Mouse (Mus musculus): ENCODE data around the gene Psme2. TPM values are rescaled to one million over a fixed set of nuclear protein-coding genes. Genes with fewer than 3 reads are reported as not detected.

Gene Psme2
- total RNA-seq, 2 experiments from 2014 or later: 90.7 to 132 TPM

DNA sequence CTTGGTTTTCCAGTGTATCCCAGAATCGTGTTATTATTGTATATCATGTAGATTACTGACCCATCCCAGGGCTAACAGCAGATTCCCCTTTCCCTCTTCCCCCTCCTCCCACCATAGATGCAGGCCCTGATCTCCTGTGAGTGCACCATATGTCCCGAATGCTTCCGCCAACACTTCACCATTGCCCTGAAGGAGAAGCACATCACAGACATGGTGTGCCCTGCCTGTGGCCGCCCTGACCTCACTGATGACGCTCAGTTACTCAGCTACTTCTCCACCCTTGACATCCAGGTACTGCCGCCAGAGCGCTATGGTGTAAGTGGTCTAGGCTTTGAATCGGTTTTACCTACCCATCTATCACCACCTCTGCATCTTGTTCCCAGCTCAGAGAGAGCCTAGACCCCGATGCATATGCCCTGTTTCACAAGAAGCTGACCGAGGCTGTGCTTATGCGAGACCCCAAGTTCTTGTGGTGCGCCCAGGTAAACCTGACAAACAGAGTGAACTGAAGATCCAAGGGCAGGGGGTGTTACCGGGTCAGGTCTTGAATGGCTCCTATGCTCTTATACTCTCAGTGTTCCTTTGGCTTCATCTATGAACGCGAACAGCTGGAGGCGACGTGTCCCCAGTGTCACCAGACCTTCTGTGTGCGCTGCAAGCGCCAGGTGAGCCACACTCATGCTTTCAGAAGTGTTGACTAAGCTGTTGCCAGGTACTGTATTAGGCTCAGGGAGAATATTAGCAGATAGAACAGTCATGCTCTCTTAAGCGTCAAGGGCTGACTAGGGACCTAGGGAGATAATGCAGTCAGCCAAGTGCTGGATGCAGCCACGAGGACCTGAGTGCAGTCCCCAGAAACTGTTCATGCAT lies 7.8 kb upstream of the Psme2 start:
- DNase-seq: no peak
- intact Hi-C loops (cut with DNase I): no loop called here

DNA sequence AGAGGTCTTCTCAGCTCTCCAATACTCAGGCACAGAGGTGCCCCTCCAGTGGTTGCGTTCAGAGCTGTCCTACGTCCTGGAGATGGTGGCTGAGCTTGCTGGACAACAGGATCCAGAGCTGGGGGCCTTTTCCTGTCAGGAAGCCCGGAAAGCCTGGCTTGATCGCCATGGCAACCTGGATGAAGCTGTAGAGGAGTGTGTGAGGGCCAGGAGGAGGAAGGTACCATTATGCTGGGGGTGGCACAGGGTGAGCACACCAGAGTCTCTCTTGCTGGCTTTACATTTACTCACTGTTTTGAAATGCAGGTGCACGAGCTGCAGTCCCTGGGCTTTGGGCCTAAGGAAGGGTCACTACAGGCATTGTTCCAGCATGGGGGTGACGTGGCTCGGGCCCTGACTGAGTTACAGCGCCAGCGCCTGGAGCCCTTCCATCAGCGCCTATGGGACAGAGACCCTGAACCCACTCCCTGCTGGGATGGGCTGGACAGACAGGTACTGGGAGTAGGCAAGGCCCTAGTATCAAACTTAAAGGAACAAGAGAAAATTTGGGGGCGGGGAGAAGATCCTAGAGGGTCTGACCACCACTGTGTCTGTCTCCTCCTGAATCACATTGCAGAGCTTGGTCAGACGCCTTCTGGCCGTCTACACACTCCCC lies 5.2 kb upstream of the Psme2 start:
- intact Hi-C loops (cut with DNase I): no loop called here
- no peak for DNase-seq

GRCm38 (mm10) chr14:55592226-55592625 lies 1.3 kb upstream of the Psme2 start:
- DNase-seq: peak in 1 of 2 experiments; percentile 19
- intact Hi-C loops (cut with DNase I): no loop called here

DNA sequence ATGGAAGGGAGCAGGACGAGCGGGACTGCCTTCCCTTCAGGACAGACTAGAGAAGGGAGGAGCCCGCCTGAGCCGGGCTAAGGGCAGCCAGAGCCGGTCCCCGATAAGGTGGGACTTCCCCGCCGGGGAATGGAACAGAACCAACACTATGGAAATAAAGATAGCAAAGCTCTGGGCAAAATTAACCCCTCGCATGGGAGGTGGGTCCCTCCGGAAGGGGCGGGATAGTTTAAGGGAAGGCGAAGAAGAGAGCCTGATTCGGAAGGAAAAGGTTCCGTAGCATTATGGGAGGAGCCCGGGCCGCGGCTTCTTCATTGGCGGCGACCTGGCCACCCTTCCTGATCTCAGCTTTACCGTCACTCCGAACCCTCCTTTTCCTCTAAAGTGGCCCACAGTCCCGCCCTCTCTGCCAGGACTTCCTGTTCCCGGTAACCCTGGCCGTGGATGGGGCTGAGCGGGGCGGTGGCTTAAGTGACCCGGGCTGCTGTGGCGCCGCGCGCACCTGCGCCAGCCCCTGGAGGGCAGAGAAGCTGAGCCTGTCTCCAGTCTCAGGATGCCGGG lies 498 bp upstream of the Psme2 start, which contains the start of gene Rnf31:
Gene Rnf31, plus strand, starts transcription at position 378 of the 561 bp plus-strand sequence.
- peak; percentile 92 to 93 for DNase-seq
- intact Hi-C loops (cut with DNase I): no loop called here

GRCm38 (mm10) chr14:55589771-55590448 lies 1.0 kb downstream of the Psme2 start:
- intact Hi-C loops (cut with DNase I): no loop called here
- DNase-seq: no peak

DNA sequence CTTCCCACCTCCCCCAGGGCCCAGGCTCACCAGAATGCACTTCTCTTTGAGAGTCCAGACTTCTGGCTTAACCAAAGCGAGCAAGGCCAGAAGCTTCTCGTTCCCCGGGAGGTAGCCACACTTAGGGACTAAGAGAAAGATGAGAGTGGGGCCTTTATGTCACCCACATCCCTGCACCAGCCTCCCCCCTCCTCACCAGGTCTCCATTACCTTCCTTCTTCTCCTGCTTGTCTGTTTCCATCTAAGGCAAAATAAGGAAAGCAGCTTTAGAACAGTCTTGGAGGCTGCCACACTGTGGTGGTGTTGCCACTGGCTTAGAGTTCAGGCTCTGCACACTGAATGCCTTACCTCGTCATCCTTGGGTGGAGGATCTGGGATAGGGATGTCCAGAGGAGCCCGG lies 1.6 kb downstream of the Psme2 start:
- intact Hi-C loops (cut with DNase I): no loop called here
- DNase-seq: no peak

GRCm38 (mm10) chr14:55586149-55586548 lies 4.8 kb downstream of the Psme2 start:
- intact Hi-C loops (cut with DNase I): no loop called here
- DNase-seq: no peak

DNA sequence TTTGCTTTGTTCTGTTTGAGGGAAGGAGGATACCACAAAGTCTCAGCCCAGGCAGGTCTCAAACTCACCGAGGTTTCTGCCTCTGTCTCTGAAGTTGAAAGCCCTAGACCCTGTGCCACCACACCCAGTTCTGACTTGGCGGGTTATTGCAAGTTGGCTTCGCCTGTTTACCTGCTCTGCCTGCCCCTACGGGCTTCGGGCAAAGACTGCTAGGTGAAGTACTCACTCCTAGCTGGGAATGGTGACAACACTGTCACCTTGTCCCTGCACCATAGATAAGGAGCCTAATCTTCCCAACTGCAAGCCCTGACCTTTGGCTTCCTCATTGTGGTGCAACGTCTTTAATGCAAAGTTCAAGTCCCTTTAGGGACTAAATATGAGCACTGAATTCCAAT lies 5.3 kb downstream of the Psme2 start:
- no peak for DNase-seq
- intact Hi-C loops (cut with DNase I): no loop called here

DNA sequence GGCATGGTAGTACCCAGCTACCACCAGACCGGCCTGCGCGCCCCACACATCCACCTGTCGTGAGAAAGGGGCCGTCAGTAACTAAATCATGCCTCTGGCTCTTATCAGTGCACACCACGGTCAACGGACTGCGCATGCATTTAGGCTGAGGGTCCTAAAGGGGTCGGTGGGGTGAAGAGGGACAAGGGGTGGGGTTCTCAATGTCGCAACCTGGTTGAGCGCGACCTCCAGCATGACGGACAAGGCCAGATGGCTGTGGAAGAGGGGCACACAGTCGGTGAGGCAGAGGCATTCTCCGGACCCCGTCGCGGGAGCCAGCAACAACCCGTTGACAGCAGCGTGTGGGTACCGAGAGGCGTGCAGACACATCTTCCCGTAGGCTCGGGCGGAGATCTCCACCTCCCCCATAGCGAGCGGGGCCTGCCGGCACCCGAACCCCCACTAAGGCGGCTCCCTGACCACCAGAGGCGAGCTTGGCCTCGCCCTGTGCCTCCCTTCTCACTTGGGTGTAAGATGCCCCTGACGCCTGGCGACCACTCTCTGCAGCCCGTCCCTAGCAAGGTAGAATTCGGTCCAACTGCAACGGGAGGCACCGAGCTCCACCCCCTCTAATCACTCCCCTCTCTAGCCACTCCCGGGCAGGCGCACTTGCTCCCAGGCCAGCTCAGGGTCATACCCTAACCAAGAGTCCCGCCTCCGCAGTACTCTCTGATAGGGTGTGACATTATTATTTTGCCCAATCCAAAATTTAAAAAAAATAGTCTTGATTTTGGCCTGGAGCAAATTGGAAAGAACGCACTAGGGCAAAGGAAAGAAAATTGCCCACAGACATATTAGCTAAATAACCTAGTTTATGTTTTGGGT lies 6.0 kb downstream of the Psme2 start, which contains the start of gene Emc9:
Gene Emc9, minus strand, starts transcription at position 601 of the 864 bp plus-strand sequence.
- intact Hi-C loops (cut with DNase I): no loop called here
- peak; percentile 79 to 80 for DNase-seq

DNA sequence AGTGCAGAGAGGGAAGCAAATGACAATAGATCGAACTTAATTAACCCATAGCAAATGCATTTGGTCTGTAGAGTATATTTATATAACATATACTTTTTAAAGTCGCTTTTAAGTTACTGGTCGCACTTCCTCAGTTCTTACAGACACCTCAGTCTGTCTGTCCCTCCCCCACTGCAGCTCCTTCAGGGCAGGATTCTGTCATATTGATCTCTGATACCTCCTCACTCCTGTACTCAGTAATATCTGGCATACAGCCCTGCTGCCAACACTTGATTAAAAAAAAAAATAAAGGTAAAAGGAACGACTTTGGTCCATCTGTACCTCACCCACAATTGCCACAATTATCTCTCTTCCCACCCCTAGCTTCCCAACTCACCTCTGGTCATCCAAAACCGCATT lies 6.6 kb downstream of the Psme2 start:
- intact Hi-C loops (cut with DNase I): no loop called here
- DNase-seq: no peak

- no peak for DNase-seq
- intact Hi-C loops (cut with DNase I): no loop called here
Observed at GRCm38 (mm10) chr14:55581981-55582681, 8.8 kb downstream of the Psme2 start.

DNA sequence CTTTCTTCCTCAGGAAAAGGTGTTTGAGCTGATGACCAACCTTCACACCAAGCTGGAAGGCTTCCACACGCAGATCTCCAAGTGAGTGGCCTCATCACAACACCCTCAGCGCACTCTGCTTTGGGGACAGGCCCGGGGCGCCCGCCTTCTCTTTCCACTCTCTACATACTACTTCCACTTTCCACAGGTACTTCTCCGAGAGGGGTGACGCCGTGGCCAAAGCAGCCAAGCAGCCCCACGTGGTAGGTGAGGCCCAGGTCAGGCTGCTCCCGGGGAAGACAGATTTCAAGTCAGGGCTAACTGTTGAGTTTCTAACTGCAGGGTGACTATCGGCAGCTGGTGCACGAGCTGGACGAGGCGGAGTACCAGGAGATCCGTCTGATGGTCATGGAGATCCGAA lies 10.2 kb downstream of the Psme2 start:
- intact Hi-C loops (cut with DNase I): no loop called here
- no peak for DNase-seq

GRCm38 (mm10) chr14:55579511-55580496 lies 11.1 kb downstream of the Psme2 start:
- intact Hi-C loops (cut with DNase I): no loop called here
- no peak for DNase-seq

DNA sequence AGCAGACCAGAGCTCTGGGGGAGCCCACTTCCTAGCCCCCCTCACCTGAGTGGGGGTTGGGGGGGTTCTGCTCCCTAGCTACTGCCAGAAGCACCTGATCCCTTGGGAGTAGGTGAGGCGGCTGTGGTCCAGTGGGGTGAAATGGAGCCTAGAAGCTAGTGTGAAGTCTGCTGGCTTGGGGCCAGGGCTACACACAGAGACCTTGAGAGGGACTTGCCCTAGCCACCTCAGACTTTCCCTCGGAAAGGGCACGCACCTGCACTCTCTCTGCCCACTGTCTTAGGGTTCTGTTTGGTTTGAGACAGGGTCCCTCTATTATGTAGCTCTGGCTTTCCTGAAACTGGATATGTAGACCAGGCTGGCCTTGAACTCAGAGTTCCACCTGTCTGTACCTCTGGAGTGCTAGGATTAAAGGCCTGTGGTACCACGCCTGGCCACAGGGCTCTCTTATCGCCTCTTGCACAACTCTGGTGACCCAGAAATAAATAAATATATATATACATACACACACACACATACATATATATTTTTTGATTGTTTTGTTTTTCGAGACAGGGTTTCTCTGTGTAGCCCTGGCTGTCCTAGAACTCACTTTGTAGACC lies 12.1 kb downstream of the Psme2 start:
- DNase-seq: peak; percentile 61 to 69
- intact Hi-C loops (cut with DNase I): no loop called here

- intact Hi-C loops (cut with DNase I): no loop called here
Observed at GRCm38 (mm10) chr14:55577871-55578667, 12.8 kb downstream of the Psme2 start, which contains the start of gene Psme1. Psme1 (plus strand) TSS chr14:55578123.

GRCm38 (mm10) chr14:55576376-55576775 lies 14.5 kb downstream of the Psme2 start:
- DNase-seq: peak; percentile 33 to 50
- intact Hi-C loops (cut with DNase I): no loop called here

More at GRCm38 (mm10) chr14:55577871-55578667, 12.8 kb downstream of the Psme2 start, which contains the start of gene Psme1:
- peak; percentile 83 to 85 for DNase-seq

GRCm38 (mm10) chr14:55575711-55576110 lies 15.2 kb downstream of the Psme2 start:
- peak in 1 of 2 experiments; percentile 45 for DNase-seq
- intact Hi-C loops (cut with DNase I): no loop called here

All from heart, postnatal 14 days (tissue).